In genomic region chr9:45246060-45246459, GRCm38 (mm10) we compare ENCODE assay signal across 9 mouse cellular contexts. TPM values are rescaled to one million over a fixed set of nuclear protein-coding genes. Genes with fewer than 3 reads are reported as not detected.
DNase-seq lines count a peak whose midpoint lies in the region; ATAC-seq and TF ChIP-seq lines count a peak whose summit lies in the region.
"Had no signal": no experiment of that assay in that cellular context is flagged by ENCODE, and none has a peak within 500 bp of the region (broad histone marks: within the 10 kb centered on the region; RNA-seq: fewer than 3 reads in every experiment).

No protein-coding gene starts in this region.

- no peak overlapping the region for H3K4me3 ChIP-seq in layer of hippocampus, adult 2 months
- peak overlapping the region; percentile 23 for H3K4me3 ChIP-seq in bone marrow macrophage, adult 2 months (ENCODE audit: insufficient read depth, low read length)
- no peak overlapping the region for H3K4me3 ChIP-seq in liver, postnatal 0 days (ENCODE audit: low read depth, low read length)

- no peaks in the 10 kb centered on the region for H3K9me3 ChIP-seq in liver, postnatal 0 days (ENCODE audit: low read length)

- TF ChIP-seq EP300 in liver, postnatal 0 days (IDR thresholded peaks at IDR 0.05; ENCODE audit: low read depth): no peak

- H3K4me1 ChIP-seq in bone marrow macrophage, adult 2 months (ENCODE audit: control insufficient read depth, insufficient read depth, low read length): peaks cover 85% of the 10 kb centered on the region
- H3K4me1 ChIP-seq in liver, postnatal 0 days (ENCODE audit: insufficient read depth): peaks cover 18% of the 10 kb centered on the region

- TF ChIP-seq POLR2A in bone marrow macrophage, adult 2 months (IDR thresholded peaks at IDR 0.05; ENCODE audit: borderline replicate concordance, low read depth, low read length): no peak

- DNase-seq in layer of hippocampus, adult 2 months (ENCODE audit: low spot score in 2 of 2): no peak
- no peak for DNase-seq in layer of hippocampus, adult 9-10 months (ENCODE audit: low spot score)
- peak; percentile 47 for DNase-seq in liver, postnatal 0 days
- peak; percentile 62 to 74 for DNase-seq in spleen, adult 18-20 months
- DNase-seq in kidney, adult 8-10 months: no peak
- no peak for DNase-seq in frontal cortex, adult 2 months (ENCODE audit: extremely low spot score in 1 of 2, low spot score in 1 of 2)
- no peak for DNase-seq in right cerebral cortex, adult 18-20 months
- DNase-seq: kidney, postnatal 10 days had no signal

- WGBS in liver, postnatal 0 days (ENCODE audit: insufficient replicate concordance): 37% methylated on average over 6 of the region's 6 CpGs

- H3K36me3 ChIP-seq in liver, postnatal 0 days (replicated peaks; ENCODE audit: insufficient read depth, low read length): no peaks in the 10 kb centered on the region

- peak overlapping the region; percentile 36; the same call in 1 of the 2 replicates for H3K27ac ChIP-seq in layer of hippocampus, adult 2 months
- peak overlapping the region; percentile 100 for H3K27ac ChIP-seq in bone marrow macrophage, adult 2 months (ENCODE audit: insufficient read depth, low read depth, low read length)
- H3K27ac ChIP-seq in liver, postnatal 0 days (ENCODE audit: low read depth): peak overlapping the region; percentile 59

- no peak overlapping the region for H3K9ac ChIP-seq in liver, postnatal 0 days (replicated peaks)

- TF ChIP-seq CTCF in layer of hippocampus, adult 2 months (conservative IDR thresholded peaks at IDR 0.05): no peak
- no peak for TF ChIP-seq CTCF in bone marrow macrophage, adult 2 months (IDR thresholded peaks at IDR 0.05; ENCODE audit: low read depth, low read length)
- no peak for TF ChIP-seq CTCF in liver, postnatal 0 days (IDR thresholded peaks at IDR 0.05; ENCODE audit: low read depth)

- ATAC-seq in liver, postnatal 0 days: peak; percentile 70

- no peaks in the 10 kb centered on the region for H3K27me3 ChIP-seq in liver, postnatal 0 days (ENCODE audit: insufficient read depth, low read length)

- H3K4me2 ChIP-seq in liver, postnatal 0 days (ENCODE audit: low read depth, low read length): no peak overlapping the region

RNA-seq across cellular contexts. Expression of gene Il10ra, which starts 22.9 kb away (rescaled TPM):
- 1 to 10 TPM; 2.4 to 2.6 TPM for total RNA-seq in layer of hippocampus, adult 2 months (2021)
- polyA plus RNA-seq in bone marrow macrophage, adult 2 months (2012; ENCODE audit: insufficient read depth, insufficient read length, missing spikeins): 195 and 197 TPM in 2 replicates
- polyA plus RNA-seq in liver, postnatal 0 days (2015; fragmentation: Nextera tagmentation; extraction: Ambion mirVana): 2.4 and 2.7 TPM in 2 replicates
- 3.1 and 4.0 TPM in 2 replicates for polyA plus RNA-seq in frontal cortex, adult 2 months (2012; rRNA removed)

RNA-seq across cellular contexts. Expression of gene Tmprss4, which starts 42.2 kb away (rescaled TPM):
- not detected for total RNA-seq in layer of hippocampus, adult 2 months (2021)
- polyA plus RNA-seq in bone marrow macrophage, adult 2 months (2012; ENCODE audit: insufficient read depth, insufficient read length, missing spikeins): 2.0 and 2.2 TPM in 2 replicates
- polyA plus RNA-seq in liver, postnatal 0 days (2015; fragmentation: Nextera tagmentation; extraction: Ambion mirVana): not detected in 2 replicates
- 0.08 and 0.18 TPM in 2 replicates for polyA plus RNA-seq in frontal cortex, adult 2 months (2012; rRNA removed)

Comparison
In these comparisons a context has a peak if more than half of its experiments do, and no peak if none do; other contexts are left out.
1. DNase-seq: peak in liver, postnatal 0 days (single experiment) and spleen, adult 18-20 months (2 of 2); none in layer of hippocampus, adult 2 months (0 of 2), layer of hippocampus, adult 9-10 months (single experiment), kidney, adult 8-10 months (0 of 2), frontal cortex, adult 2 months (0 of 2) and right cerebral cortex, adult 18-20 months (single experiment).
2. H3K27ac ChIP-seq: peak in every context shown above with its lines; median percentile 100 in bone marrow macrophage, adult 2 months; 59 in liver, postnatal 0 days; 36 in layer of hippocampus, adult 2 months.
3. RNA of gene Il10ra, which starts 22.9 kb away (polyA plus RNA-seq): 195 to 197 TPM in bone marrow macrophage, adult 2 months; 3.1 to 4.0 TPM in frontal cortex, adult 2 months and 2.4 to 2.7 TPM in liver, postnatal 0 days; every median in the first group is over 10 times any median in the second.